Mouse (Mus musculus): ENCODE data around the gene Slc37a3.

- TF ChIP-seq CTCF (IDR thresholded peaks at IDR 0.05; ENCODE audit: low read depth) (no peak), EP300 (optimal IDR thresholded peaks at IDR 0.05) (no peak)
Measured at GRCm38 (mm10) chr6:39379224-39379623, 1.7 kb upstream of the Slc37a3 start.
